Mouse (Mus musculus) limb, embryonic 14.5 days (tissue): ENCODE measurements around the gene Isx. TPM values are rescaled to one million over a fixed set of nuclear protein-coding genes. Genes with fewer than 3 reads are reported as not detected.

Experiments used
- ATAC-seq: fragments of 200-750 bp; cut with Nextera tagmentation; 2 replicates; pipeline ENCODE4 v1.8.0; 2017; ENCODE audit warnings: low read depth, moderate number of reproducible peaks, moderate TSS enrichment; ENCODE audit not compliant: low FRiP score
- DNase-seq: peaks from one replicate; pipeline ENCODE4 v3.0.0-alpha.2; 2015; ENCODE audit warnings: low spot score
- H3K27ac ChIP-seq: fragments of 300-500 bp; sonication (generic); replicated peaks from 2 replicates; pipeline ENCODE4 v1.5.1; 2014; ENCODE audit warnings: low read depth, mild to moderate bottlenecking, low read length, moderate library complexity, mixed read lengths
- H3K27me3 ChIP-seq: fragments of 300-500 bp; sonication (generic); 2 replicates; pipeline ENCODE4 v1.6.1; 2014; ENCODE audit warnings: low read length, mixed read lengths; ENCODE audit not compliant: control insufficient read depth, insufficient read depth
- H3K36me3 ChIP-seq: fragments of 300-500 bp; sonication (generic); 2 replicates; pipeline ENCODE4 v1.6.1; 2014; ENCODE audit warnings: mild to moderate bottlenecking, low read length, moderate library complexity, mixed read lengths; ENCODE audit not compliant: control insufficient read depth, insufficient read depth
- H3K4me1 ChIP-seq: fragments of 300-500 bp; sonication (generic); 2 replicates; pipeline ENCODE4 v1.6.1; 2014; ENCODE audit warnings: antibody characterized with exemption, low read length, mixed read lengths; ENCODE audit not compliant: control insufficient read depth, insufficient read depth
- H3K4me2 ChIP-seq: fragments of 300-500 bp; sonication (generic); replicated peaks from 2 replicates; pipeline ENCODE4 v1.6.1; 2014; ENCODE audit warnings: low read depth, mild to moderate bottlenecking, low read length, moderate library complexity; ENCODE audit not compliant: severe bottlenecking
- H3K4me3 ChIP-seq: fragments of 300-500 bp; sonication (generic); replicated peaks from 2 replicates; pipeline ENCODE4 v1.5.1; 2014; ENCODE audit warnings: low read length
- H3K9ac ChIP-seq: fragments of 300-500 bp; sonication (generic); 2 replicates; pipeline ENCODE4 v1.6.1; 2014; ENCODE audit warnings: mild to moderate bottlenecking, low read depth, low read length, moderate library complexity; ENCODE audit not compliant: severe bottlenecking
- H3K9me3 ChIP-seq: fragments of 300-500 bp; sonication (generic); 2 replicates; pipeline ENCODE4 v1.6.1; 2016; ENCODE audit warnings: low read length; ENCODE audit not compliant: control insufficient read depth
- POLR2A ChIP-seq: fragments of 200-500 bp; IDR thresholded peaks from 2 replicates; pipeline ENCODE4 v1.8.0; 2012; ENCODE audit warnings: inconsistent platforms, mild to moderate bottlenecking, moderate library complexity, borderline replicate concordance; ENCODE audit not compliant: insufficient read depth, insufficient read length; ENCODE audit errors: extremely low read depth
- WGBS: fragments of 180-500 bp; shearing (Covaris S2); extraction: QIAGEN DNeasy Blood & Tissue Kit; methylation state at CpG from one replicate; pipeline ENCODE4 v1.1.7; 2014; 5-methylcytosine and 5-hydroxymethylcytosine counted together
- polyA plus RNA-seq, 2 experiments: library from polyadenylated mRNA; depleted of rRNA in 1 of 2; stranded (reverse) in 1 of 2; unstranded in 1 of 2; fragments of >200 nt; fragmentation: Nextera tagmentation in 1 of 2; extraction: Ambion mirVana in 1 of 2; gene quantifications; 2 replicates each; pipeline versions ENCODE4 v1.2.1 to v1.2.3; 2012 to 2014

Gene Isx
- polyA plus RNA-seq, 2 experiments, result 0.18 TPM; not detected in 1

DNA sequence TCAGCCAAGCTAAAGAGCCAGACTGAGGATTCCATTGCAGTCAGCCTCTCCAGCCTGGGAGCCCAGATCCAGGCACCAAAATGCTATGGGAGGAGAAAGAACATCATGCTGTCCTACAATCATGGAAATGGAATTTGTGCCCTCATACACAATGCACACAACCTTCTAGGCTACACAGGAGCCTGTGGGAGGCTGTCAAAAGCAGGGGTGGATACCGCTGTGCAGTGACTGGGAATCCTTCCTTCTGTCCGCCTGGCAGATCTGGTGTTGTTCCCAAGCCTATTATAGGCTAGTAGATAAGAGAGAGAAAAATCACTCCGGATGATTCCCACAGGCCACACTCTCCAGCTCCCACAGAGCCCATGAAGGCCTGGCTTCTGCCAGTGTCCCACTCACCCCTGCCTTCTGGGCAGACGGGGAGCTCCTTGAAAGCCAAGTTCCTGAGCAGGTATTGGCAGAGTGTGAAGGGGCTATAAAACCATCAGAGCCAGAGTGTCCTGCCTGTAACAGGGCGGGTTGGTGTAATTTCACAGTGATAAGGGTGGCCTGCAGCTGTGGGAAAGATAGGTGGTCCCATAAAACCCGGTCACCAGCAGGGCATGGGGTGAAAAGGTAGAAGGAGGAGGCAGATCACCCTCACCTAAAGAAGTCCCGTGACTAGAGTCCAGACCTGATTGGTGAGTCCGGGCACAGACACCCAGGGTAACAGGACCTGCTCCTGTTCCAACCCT, 47.9 kb downstream of the Isx start:
- H3K27ac ChIP-seq, result no peak overlapping the region
- H3K27me3 ChIP-seq, result no peaks in the 10 kb centered on the region
- no peaks in the 10 kb centered on the region for H3K9me3 ChIP-seq
- 42% methylated on average over 8 of the region's 8 CpGs for WGBS
- no peak overlapping the region for H3K4me3 ChIP-seq
- no peaks in the 10 kb centered on the region for H3K36me3 ChIP-seq
- no peaks in the 10 kb centered on the region for H3K4me1 ChIP-seq
- DNase-seq (no peak), ATAC-seq (no peak)
- no peak overlapping the region for H3K9ac ChIP-seq
- no peak for TF ChIP-seq POLR2A
- no peak overlapping the region for H3K4me2 ChIP-seq

DNA sequence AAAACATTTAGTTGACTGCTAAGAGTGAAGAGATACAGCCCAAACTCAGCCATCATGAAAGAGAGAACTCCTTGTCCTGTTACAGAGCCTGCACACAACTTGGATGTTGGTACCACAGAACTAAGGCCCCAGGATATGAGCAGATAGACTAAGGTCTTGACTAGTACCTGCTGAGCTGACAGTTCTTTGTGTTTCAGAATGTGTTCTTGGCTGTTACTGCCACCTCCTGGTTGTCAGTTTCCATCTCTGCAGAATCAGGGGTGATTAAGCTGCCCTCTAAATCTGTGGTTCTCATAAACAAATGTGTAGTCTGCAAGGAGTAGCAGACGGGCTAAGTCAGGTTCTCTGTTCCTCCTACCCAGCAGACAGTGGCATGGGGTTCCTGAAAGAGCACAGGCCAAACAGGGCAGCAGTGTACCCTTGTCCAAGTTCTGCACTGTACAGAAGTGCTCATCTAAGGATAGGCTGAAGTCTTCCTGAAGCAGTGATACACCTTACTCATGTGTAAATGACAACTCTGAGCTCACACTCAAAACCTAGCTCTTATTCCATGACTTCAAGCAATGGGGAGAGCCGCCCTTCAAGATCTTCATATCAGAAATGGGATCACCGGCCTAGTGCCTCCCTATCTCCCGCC, 49.0 kb downstream of the Isx start:
- Histone ChIP-seq H3K27me3 (no peaks in the 10 kb centered on the region), H3K9ac (no peak overlapping the region), H3K27ac (no peak overlapping the region), H3K9me3 (no peaks in the 10 kb centered on the region), H3K4me1 (no peaks in the 10 kb centered on the region), H3K4me3 (no peak overlapping the region), H3K4me2 (no peak overlapping the region), H3K36me3 (no peaks in the 10 kb centered on the region)
- 77% methylated on average over 4 of the region's 4 CpGs for WGBS
- DNase-seq, result no peak
- no peak for TF ChIP-seq POLR2A
- no peak for ATAC-seq

DNA sequence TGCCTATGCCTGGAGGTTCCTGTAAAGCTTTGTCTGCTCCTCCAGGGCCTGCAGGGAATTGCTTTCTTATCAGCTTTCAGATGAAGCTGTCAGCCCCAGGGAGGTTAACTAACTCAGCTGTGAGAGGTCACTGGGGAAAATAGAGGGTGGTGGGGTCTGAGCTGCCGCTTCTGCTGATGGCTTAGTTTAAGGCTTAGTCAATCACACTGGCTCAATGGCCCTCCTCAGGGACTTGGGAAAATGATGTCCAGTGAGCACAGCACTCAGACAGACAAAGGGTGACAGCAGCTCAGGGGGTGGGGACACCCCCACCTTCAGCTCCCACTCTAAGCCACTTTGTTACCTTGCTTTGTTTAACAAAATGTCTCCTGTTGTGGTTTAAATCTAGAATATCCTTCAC, 55.0 kb downstream of the Isx start:
- ATAC-seq, result no peak

DNA sequence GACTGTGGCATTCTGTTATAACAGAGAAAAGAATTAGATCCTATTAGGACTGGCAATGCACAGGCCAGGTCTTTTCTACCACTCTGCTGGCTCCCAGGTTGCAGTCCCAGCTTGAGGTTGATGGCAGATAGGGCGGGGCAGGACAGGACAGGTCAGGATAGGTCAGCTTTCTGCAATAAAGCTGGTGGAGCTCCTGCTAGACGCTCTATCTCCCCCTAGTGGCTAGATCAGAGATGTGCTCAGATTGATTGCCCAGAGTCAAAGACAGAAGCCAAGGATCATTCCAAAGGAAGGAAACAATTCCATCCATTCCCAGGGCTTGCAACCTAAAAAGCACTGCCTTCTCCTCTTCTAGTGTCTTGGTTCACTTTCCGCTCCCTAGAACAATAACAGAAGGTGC, 57.8 kb downstream of the Isx start:
- Histone ChIP-seq H3K4me3 (no peak overlapping the region), H3K27me3 (no peaks in the 10 kb centered on the region), H3K9ac (no peak overlapping the region), H3K4me2 (no peak overlapping the region), H3K4me1 (no peaks in the 10 kb centered on the region), H3K27ac (no peak overlapping the region), H3K9me3 (no peaks in the 10 kb centered on the region), H3K36me3 (no peaks in the 10 kb centered on the region)
- WGBS, result 18% methylated on average over 3 of the region's 3 CpGs
- peak; percentile 62 for DNase-seq
- no peak for TF ChIP-seq POLR2A
- ATAC-seq, result no peak

More for the DNA sequence above, 55.0 kb downstream of the Isx start:
- H3K4me2 ChIP-seq, result no peak overlapping the region
- H3K27me3 ChIP-seq, result no peaks in the 10 kb centered on the region
- 69% methylated on average over 1 of the region's 1 CpGs for WGBS
- H3K9ac ChIP-seq, result no peak overlapping the region
- no peak for TF ChIP-seq POLR2A
- no peaks in the 10 kb centered on the region for H3K36me3 ChIP-seq
- H3K4me1 ChIP-seq, result no peaks in the 10 kb centered on the region
- no peak overlapping the region for H3K27ac ChIP-seq
- H3K4me3 ChIP-seq, result no peak overlapping the region
- DNase-seq, result no peak
- H3K9me3 ChIP-seq, result no peaks in the 10 kb centered on the region

DNA sequence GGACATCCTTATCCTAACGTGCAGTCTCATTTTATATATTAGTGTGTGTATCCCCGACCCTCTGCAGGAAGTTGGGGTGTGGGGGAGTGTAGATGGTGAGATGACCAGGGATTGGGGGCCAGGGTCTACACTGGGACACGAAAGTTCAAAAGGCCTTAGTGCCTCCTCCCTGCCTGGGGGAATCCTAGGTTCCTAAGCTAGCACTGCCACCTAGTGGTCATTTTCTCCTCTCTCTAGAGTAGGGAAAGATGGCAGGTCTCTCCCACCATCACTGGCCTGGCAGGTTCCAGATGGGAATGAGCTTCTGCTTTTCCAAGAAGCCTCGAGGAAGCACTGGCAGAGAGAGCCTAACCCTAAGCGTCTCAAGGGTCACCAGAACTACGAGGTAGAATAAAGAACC, 62.3 kb downstream of the Isx start:
- Histone ChIP-seq H3K9ac (no peak overlapping the region), H3K9me3 (no peaks in the 10 kb centered on the region), H3K27ac (no peak overlapping the region), H3K36me3 (no peaks in the 10 kb centered on the region), H3K4me1 (no peaks in the 10 kb centered on the region), H3K27me3 (no peaks in the 10 kb centered on the region), H3K4me3 (no peak overlapping the region), H3K4me2 (no peak overlapping the region)
- ATAC-seq, result peak; percentile 75
- TF ChIP-seq POLR2A, result no peak
- peak; percentile 77 for DNase-seq
- 26% methylated on average over 6 of the region's 6 CpGs for WGBS

DNA sequence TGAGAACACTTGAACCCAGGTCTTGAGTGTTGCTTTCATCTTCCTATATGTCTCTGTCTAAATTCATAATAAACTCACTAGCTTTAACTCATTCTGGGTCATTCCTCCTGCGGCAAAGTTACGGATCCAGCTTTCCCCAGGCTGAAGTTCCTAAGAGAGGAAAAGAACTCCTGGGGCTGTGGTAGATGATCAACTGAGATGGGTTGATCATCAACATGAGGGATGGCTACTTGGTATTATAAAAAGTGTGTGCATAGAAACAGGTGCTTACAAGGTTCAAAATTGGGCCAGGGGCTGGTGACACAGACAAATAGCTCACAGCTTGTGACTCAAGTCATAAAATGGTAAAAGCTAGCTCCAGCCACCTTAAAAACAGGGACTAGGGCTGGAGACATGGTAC, 63.7 kb downstream of the Isx start:
- H3K9ac ChIP-seq, result no peak overlapping the region
- DNase-seq (no peak), ATAC-seq (no peak)
- no peaks in the 10 kb centered on the region for H3K4me1 ChIP-seq
- TF ChIP-seq POLR2A, result no peak
- H3K4me2 ChIP-seq, result no peak overlapping the region
- H3K27ac ChIP-seq, result no peak overlapping the region
- H3K9me3 ChIP-seq, result no peaks in the 10 kb centered on the region
- no peak overlapping the region for H3K4me3 ChIP-seq
- H3K36me3 ChIP-seq, result no peaks in the 10 kb centered on the region
- H3K27me3 ChIP-seq, result no peaks in the 10 kb centered on the region
- 95% methylated on average over 2 of the region's 2 CpGs for WGBS
